Mouse (Mus musculus) right cerebral cortex, postnatal 10 days (tissue): ENCODE data around the gene Myh4.

Experiments
- DNase-seq, 2 experiments: peaks; one replicate each; pipeline ENCODE4 v3.0.0; 2021; ENCODE audit warnings: low spot score in 2 of 2

Myh4 gene

DNA sequence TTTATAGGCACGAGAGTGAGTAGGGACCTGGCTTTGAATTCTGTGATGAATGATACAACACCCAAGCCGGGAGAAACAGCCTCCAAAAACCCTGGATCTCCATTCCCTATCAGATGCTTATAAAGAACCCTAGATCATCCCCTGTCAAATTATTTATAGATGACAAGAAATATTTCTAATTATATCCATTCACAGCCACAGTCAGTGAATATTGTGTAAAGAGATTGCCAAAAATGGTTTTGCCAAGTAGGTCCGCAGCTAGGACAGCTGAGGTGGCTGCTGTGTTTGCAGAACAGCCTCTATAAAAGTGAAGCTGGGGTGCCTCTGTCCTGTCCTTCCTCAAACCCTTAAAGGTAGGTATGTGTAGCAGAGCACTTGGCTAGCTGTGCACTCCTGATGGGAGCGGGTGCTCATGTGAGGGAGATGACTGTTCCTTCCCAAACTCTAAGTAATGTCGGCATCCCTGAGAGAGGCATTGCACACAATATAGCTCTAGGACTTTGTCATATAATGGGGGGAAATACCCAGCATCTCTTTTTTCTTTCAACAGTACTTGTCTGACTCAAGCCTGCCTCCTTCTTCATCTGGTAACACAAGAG lies at the start of gene Myh4:
TSS of gene Myh4 (plus strand) at position 549 of the 599 bp plus-strand sequence.
- DNase-seq: no peak

DNA sequence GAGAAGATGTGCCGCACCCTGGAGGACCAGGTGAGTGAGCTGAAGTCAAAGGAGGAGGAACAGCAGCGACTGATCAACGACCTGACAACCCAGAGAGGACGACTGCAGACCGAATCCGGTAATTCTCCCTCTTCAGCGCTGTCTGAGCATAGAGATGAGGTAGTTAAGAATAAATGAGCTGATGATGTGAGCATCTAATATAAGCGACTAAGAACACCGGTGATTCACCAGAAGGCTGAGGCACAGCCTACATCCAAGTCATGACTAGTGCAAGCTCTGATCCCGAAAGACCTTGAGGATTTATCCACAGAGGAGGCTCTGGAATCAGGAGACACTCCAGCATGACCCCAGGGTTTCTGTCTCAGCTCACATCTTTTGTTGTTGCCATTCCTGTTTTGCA lies 47.5 kb upstream of the Myh4 start:
- DNase-seq: no peak

DNA sequence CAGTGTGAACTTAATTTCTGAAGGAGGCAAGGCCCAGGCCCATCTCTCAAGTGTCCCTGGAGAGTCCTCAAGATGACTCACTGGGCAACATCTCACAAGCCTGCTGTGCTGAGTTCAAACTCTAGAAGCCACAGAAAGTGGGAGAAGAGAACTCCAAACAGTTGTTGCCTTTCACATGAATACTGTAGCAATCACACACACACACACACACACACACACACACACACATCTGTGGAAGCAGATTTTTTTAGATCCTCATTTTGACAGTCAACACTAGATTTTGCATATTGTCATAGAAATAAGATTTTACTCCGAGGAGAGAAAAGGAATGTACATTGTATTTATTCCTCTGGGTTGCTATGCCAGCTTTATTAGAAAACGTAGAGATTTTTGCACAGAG lies 47.0 kb upstream of the Myh4 start:
- peak; percentile 46 to 57 for DNase-seq

DNA sequence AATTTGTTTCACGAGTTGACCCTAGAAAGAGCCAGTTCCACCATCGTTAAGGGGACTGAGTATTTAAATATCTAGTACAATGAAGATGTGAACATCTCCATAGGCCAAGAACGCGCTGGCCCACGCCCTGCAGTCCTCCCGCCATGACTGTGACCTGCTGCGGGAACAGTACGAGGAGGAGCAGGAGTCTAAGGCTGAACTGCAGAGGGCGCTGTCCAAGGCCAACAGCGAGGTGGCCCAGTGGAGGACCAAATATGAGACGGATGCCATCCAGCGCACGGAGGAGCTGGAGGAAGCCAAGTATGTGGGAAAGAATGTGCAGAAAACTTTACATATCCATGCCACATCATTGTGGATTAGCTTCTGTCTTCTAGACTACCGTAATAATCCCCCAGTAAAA lies 46.3 kb upstream of the Myh4 start:
- DNase-seq: no peak

DNA sequence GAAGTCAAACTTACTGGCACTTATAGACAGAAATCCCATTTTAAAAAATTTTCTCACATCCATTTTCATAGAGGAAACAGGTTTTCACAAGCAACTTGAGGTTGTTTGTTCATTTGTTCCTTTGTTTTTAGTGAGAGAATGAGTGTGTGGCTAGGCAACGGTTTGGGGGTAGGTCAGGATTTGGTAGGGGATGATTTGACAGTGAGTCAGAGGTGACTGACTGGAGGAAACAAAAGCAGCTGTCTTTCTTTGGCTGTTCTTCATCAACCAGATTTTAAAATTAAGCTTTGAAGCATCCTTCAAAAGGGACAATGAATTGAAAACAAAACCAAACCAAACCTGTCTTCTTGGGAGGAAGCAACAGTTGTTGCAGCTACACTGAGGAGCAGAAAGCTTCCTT lies 38.5 kb upstream of the Myh4 start:
- DNase-seq: no peak

DNA sequence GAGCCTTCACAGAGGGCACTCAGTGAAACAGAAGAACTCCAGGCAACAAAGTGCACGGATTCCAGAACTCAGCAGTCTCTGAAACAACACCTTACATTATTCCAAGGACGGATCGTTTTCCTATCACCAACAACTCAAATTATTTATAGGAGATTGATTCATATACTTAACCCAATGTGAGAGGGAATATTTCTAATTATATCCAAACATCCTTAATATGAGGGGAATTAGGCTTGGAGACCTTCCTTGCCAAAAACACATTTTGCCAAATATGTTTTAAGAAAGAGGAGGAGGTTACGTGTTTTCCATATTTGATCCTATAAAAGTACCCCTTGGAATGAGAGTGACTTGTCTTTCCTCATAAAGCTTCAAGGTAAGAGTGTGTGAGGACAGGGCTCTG lies 38.1 kb upstream of the Myh4 start, which contains the start of gene Myh1:
TSS of gene Myh1 (plus strand) at position 301 of the 400 bp plus-strand sequence.
- no peak for DNase-seq

DNA sequence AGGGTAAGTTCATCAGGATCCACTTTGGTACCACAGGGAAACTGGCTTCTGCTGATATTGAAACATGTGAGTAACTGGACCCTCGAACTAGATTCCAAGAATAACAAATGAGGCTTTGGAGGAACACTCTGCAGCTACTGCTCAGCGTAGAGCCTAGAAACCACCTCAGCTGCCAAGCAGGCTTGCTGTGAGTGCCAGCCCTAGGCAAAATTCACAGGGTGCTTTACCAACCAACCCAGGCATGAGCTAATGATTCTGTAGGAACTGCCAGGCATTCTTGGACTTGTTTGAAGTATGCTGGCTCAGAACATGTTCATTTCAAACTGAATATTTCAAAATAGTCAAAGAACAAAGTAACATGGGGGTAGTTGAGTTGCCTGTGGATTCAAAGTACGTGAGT lies 33.1 kb upstream of the Myh4 start:
- DNase-seq: peak; percentile 48 to 49

DNA sequence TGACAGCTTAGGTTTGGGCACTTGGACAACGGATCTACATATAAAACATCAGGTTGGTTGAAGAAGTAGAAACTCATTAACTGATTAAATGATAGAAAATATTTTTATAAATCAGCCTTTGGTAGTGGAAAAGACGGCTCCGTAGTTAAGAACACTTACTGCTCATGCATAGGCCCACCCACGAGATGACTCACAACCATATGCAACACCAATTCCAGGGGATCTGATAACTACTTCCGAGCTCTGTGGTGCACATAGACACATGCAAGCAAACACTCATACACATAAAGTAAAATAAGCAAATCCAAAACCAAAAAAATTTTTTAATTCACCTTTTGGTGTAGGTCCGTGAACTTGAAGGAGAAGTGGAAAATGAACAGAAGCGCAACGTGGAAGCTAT lies 16.0 kb upstream of the Myh4 start:
- no peak for DNase-seq

DNA sequence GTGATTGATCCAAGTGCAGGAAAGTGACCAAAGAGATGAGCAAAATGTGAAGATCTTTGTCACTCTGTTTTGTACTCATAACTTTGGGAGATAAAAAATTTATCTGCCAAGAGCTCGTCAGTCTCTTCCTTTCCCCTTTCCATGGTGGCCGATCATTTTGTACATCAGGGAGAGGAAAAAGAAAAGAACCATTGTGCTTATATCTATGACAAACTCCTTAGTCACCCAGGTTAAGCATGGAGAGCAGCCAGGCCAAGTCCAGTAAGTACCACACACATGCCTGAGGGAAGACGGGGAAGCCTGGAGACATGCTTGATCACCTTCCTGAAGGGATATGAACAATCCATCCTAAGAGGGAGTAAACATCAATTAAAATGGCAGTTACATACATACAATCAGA lies 13.4 kb upstream of the Myh4 start:
- no peak for DNase-seq

DNA sequence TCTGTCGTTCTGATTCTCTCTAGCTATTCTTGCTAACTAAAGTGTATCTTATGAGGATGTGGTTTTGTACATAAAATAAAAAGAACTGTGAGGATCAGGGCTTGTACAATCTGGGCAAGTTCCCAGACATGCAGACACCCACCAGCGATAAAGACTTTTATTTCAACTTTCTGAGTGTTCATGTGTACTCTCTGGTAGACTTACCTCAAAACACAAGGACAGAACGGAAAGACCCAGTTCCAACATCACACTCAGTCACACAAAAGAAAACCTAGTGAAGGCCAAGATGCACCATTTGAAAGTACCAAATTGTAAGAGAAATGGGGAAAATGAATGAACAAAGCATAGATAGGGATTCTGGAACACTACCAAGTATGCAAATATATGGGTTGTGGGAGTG lies 9.1 kb upstream of the Myh4 start:
- DNase-seq: no peak

DNA sequence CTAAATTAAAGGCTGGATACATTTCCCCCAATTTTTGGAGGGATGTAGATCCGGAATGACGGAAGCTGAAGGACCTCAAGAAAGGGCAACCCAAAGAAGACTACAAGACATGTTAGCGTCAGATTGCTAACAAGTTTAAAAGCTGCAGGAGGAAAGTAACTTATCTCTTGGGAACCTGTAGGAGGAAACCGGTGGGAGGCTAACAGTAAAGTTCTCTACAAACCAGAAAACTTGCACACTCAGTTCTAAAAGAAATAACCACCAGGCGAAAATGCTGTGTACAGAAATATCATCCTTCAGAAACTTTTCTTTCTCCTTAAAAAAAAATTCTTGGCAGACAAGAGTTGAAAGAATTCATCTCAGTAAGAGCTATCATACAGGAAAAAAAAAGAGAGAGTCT lies 8.7 kb upstream of the Myh4 start:
- DNase-seq: no peak

DNA sequence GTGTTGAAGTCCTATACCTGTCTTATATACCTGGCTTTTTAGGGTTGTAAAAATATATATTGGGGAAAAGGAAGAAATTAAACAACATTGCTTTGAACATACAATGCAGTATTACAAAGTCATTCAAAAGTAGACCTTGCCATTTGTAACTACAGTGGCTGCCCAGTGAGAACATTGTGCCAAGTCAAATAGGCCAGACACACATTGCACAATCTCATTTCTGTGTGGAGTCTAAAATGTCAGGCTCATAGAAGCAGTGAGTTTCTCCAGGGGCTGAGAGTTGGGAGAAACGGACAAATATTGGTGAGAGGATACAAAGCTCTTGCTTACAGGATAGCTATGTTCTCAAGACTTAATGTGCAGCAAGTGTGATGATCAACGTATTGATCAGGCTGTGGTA lies 7.9 kb upstream of the Myh4 start:
- no peak for DNase-seq

DNA sequence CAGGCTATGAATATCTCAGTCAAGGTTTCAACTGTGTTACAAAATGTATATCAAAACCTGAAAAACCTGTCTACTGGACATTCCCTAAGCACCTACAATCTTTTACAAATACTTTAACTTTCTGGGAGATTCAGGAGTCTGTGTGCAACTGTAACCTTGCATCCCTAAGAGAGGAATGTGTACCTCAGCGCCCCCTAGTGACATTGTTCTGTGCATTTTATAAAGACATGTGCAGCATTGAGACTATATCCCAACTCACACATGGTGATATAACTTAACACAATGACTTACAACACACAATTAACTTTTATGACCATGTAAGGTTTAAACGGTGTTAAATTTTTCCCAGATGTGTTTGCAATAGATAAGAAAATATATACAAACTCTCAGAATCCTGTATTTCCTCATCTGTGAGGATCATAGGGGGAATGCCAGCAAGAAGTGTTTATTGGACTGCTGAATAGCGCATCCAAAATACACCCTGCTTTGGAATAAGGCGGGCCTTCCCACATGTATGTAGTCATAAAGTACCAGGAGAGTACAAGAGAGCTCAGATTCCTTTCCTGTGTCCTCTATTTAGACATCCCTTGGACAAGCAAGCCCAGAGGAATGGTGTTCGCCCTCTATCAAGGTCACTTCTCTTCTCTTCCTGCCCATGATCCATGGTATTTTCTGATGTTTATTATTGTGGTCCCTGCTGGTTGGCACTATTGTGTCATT lies 2.0 kb upstream of the Myh4 start:
- peak; percentile 54 to 75 for DNase-seq

DNA sequence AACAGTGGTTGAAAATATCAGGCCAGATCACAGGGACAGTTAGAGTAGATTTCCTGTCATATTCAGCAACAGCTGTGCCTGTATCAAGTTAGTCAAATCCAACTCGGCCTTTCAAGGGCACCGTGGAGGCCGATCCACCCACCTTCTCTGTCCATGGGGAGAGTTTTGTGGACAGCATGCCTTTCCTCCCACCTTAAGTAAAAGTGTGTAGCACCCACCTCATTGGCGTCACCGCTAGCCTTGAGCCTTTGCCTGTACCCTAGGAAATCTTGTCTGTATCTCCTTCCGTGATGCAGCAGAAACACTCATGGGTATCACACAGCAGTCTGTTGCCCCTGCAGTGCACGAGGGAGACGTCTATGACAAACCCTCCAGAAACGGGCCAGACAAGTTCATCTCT lies 1.0 kb upstream of the Myh4 start:
- DNase-seq: no peak

DNA sequence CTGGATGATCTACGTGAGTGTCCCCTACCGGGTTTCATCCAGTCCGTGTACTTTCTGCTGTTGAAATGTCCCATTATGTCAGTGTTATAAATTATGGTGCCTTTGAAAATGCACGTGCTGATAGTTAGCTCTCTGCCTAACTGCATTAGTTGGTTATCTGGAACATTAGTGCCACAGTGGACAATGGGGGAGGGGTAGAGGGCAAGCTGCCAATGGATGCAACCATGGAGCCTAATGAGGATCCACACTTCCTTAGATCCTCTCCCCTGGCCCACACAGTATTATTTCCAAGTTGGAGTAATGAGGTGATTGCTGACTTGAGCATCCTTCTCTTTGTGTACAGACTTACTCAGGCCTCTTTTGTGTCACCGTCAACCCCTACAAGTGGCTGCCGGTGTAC lies 3.2 kb downstream of the Myh4 start:
- DNase-seq: no peak

DNA sequence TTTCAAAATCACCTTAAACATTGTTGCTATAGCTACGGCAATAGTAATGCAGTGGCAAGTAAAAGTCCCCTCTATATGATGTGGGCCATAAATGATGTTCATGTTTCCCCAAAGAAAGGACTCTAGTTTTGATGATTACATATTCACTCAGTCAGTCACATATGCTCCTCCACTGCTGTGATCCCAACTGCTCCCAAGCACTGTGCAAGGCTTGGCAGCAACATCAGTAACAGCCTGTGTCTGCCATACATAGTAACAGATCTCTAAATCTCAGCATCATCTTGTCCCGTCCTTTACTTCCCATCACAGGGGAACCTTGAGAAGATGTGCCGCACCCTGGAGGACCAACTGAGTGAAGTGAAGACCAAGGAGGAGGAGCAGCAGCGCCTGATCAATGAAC lies 15.9 kb downstream of the Myh4 start:
- peak; percentile 49 to 71 for DNase-seq

DNA sequence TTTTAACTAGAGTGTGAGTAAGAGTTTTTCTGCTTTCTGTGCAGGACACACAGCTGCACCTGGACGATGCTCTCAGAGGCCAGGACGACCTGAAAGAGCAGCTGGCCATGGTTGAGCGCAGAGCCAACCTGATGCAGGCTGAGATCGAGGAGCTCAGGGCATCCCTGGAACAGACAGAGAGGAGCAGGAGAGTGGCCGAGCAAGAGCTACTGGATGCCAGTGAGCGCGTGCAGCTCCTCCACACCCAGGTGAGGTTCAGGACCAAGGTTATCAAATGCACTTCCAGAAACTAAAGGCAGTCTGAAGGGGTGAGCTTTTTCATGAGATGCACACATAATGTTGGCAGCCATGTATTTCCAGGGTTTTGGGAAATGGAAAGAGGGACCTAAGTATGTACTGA lies 19.2 kb downstream of the Myh4 start:
- no peak for DNase-seq

DNA sequence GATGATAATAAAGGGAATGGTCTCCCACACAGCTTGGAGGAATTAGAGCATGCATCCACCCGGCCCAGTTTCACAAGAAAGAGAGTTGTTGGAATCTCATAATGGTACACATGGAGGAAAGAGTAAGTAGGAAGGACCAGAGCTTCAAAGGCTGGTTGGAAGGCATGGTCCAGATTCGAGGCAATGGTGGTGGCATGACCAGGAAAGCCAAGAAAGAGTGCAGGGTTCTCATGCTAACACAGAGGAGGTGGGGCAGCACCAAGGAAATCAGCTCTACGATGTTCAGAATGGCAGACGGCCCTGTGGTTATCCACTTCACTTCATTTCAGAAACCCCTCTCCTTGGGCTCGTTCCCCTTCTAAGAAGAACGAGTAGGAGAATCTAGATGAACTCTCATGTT lies 23.1 kb downstream of the Myh4 start:
- no peak for DNase-seq

DNA sequence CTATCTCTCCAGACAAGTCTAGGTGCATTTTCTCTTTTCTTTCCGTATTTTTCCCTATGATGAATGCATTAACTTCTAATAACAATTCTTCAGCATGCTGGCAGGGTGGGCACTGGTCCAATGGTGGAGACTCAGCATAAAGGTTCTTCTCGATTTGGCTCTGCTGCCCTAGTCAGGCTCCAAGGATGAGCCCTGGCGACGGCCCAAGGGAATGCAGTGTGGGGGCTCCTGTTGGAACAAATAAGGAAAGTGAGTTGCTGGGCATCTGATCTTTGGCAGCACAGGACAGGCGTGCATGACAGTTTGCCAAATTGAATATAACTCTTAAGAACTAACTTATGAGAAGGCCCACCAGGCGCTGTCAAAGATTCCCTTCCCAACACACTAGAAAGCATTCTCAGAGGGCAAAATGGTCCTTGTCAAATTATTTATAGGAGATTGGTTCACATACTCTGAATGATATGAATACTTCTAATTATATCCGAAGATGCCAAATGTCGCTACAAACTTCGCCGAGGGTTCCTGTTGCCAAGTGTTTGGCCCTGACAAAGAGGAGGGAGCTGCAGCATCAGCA lies 38.9 kb downstream of the Myh4 start, which contains the start of gene Myh8:
TSS of gene Myh8 (plus strand) at position 524 of the 574 bp plus-strand sequence.
- DNase-seq: peak; percentile 44 to 63

DNA sequence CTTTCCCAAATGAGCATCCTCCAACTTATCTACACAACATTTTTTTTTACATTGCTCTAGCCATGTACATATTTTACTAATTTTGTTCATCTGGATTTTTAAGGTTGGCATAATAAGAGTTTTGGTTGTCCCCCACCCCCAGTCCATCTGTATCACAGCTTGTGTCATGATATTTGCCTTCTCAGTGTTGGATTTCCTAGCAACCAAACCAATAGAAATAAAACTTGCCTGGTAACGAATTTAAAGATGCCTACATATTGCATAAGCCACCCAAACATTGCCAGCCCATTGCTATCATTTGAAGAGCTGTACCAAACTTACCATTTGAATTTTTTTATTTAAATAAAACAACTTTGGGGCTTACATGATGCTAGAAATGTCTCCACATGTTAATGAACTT lies 55.6 kb downstream of the Myh4 start:
- DNase-seq: no peak
